Mouse (Mus musculus) C2C12 (cell line): Measurements from ENCODE around the gene Dffa.

ENCODE experiments used
- CTCF ChIP-seq: IDR thresholded peaks from one replicate; pipeline ENCODE4 v1.5.1; 2011; ENCODE audit not compliant: control insufficient read depth, insufficient read depth, insufficient read length
- FOSL1 ChIP-seq: IDR thresholded peaks from one replicate; pipeline ENCODE4 v1.8.0; 2011; ENCODE audit warnings: mild to moderate bottlenecking, low read length; ENCODE audit not compliant: poor library complexity, insufficient read depth, severe bottlenecking
- MAX ChIP-seq: IDR thresholded peaks from one replicate; pipeline ENCODE4 v1.6.1; 2011; ENCODE audit warnings: mild to moderate bottlenecking, control low read depth
- MYOG ChIP-seq: IDR thresholded peaks from one replicate; pipeline ENCODE4 v1.6.1; 2011; ENCODE audit not compliant: control insufficient read depth, insufficient read length; ENCODE audit errors: extremely low read depth
- USF1 ChIP-seq: IDR thresholded peaks from one replicate; pipeline ENCODE4 v1.6.1; 2011; ENCODE audit warnings: low read depth, mild to moderate bottlenecking, control low read depth, moderate library complexity

DNA sequence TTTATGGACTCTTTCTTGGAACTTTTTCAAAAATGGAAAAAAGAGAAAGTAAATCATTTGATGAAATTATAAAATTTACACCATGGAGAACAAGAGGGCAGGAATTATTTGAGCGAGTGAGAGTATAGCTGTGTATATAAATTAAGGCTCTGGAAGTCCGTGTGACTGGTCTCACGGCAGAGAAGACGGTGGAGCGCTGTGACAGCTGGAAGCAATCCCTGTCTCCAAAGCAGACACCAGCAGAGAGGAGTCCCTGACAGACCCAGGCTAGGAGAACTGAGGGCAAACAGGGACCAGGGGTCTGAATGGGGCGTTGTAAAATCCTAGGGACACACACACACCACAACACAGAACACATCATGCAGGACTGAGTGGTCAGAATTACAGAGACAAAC is 22.2 kb downstream of the Dffa start:
- TF ChIP-seq USF1 (no peak), CTCF (no peak), MAX (no peak), MYOG (no peak), FOSL1 (no peak)
